Mouse (Mus musculus): Measurements from ENCODE around the gene Brd3. TPM values are rescaled to one million over a fixed set of nuclear protein-coding genes. Genes with fewer than 3 reads are reported as not detected.

Brd3 gene
- polyA plus RNA-seq, 1 experiment: 7.7 TPM

- H3K4me3 ChIP-seq (replicated peaks): no peak overlapping the region
- no peaks in the 10 kb centered on the region for H3K9me3 ChIP-seq (ENCODE audit: control insufficient read depth, low read length)
- no peaks in the 10 kb centered on the region for H3K36me3 ChIP-seq (ENCODE audit: control insufficient read depth)
- H3K27me3 ChIP-seq (ENCODE audit: control insufficient read depth): no peaks in the 10 kb centered on the region
- H3K4me1 ChIP-seq (ENCODE audit: control insufficient read depth): peaks cover 6% of the 10 kb centered on the region
- no peak for TF ChIP-seq GATA1 (IDR thresholded peaks at IDR 0.05; ENCODE audit: low read length)
Observed at GRCm38 (mm10) chr2:27405094-27405884, 102.2 kb downstream of the Brd3 start.

- Histone ChIP-seq H3K36me3 (ENCODE audit: control insufficient read depth) (no peaks in the 10 kb centered on the region), H3K27me3 (ENCODE audit: control insufficient read depth) (no peaks in the 10 kb centered on the region), H3K4me1 (ENCODE audit: control insufficient read depth) (peaks cover 6% of the 10 kb centered on the region), H3K9me3 (ENCODE audit: control insufficient read depth, low read length) (no peaks in the 10 kb centered on the region), H3K4me3 (replicated peaks) (no peak overlapping the region)
- TF ChIP-seq GATA1 (IDR thresholded peaks at IDR 0.05; ENCODE audit: low read length) (no peak), TAL1 (IDR thresholded peaks at IDR 0.05; ENCODE audit: low read length) (0 out of 3 replicates have a peak, but pooled peaks have one; percentile 5)
Observed at GRCm38 (mm10) chr2:27404375-27405093, 102.9 kb downstream of the Brd3 start.

- Histone ChIP-seq H3K9me3 (ENCODE audit: control insufficient read depth, low read length) (peaks cover 4% of the 10 kb centered on the region; the same call in 1 of the 2 replicates), H3K27me3 (ENCODE audit: control insufficient read depth) (no peaks in the 10 kb centered on the region), H3K36me3 (ENCODE audit: control insufficient read depth) (no peaks in the 10 kb centered on the region), H3K4me1 (ENCODE audit: control insufficient read depth) (peaks cover 6% of the 10 kb centered on the region), H3K4me3 (replicated peaks) (no peak overlapping the region)
- TF ChIP-seq TAL1 (IDR thresholded peaks at IDR 0.05; ENCODE audit: low read length) (no peak), GATA1 (IDR thresholded peaks at IDR 0.05; ENCODE audit: low read length) (no peak)
Observed at GRCm38 (mm10) chr2:27401544-27401943, 105.9 kb downstream of the Brd3 start.

GRCm38 (mm10) chr2:27400083-27400482 is 107.4 kb downstream of the Brd3 start:
- Histone ChIP-seq H3K27me3 (ENCODE audit: control insufficient read depth) (no peaks in the 10 kb centered on the region), H3K36me3 (ENCODE audit: control insufficient read depth) (no peaks in the 10 kb centered on the region), H3K9me3 (ENCODE audit: control insufficient read depth, low read length) (peaks cover 4% of the 10 kb centered on the region; the same call in 1 of the 2 replicates), H3K4me3 (replicated peaks) (no peak overlapping the region), H3K4me1 (ENCODE audit: control insufficient read depth) (peaks cover 6% of the 10 kb centered on the region)
- no peak for TF ChIP-seq GATA1 (IDR thresholded peaks at IDR 0.05; ENCODE audit: low read length)
- TF ChIP-seq TAL1 (IDR thresholded peaks at IDR 0.05; ENCODE audit: low read length): no peak

- Histone ChIP-seq H3K4me3 (replicated peaks) (no peak overlapping the region), H3K4me1 (ENCODE audit: control insufficient read depth) (no peaks in the 10 kb centered on the region), H3K36me3 (ENCODE audit: control insufficient read depth) (no peaks in the 10 kb centered on the region), H3K9me3 (ENCODE audit: control insufficient read depth, low read length) (peaks cover 4% of the 10 kb centered on the region; the same call in 1 of the 2 replicates), H3K27me3 (ENCODE audit: control insufficient read depth) (no peaks in the 10 kb centered on the region)
- no peak for TF ChIP-seq GATA1 (IDR thresholded peaks at IDR 0.05; ENCODE audit: low read length)
- TF ChIP-seq TAL1 (IDR thresholded peaks at IDR 0.05; ENCODE audit: low read length): no peak
Observed at GRCm38 (mm10) chr2:27396656-27397440, 110.6 kb downstream of the Brd3 start.

Other genes with a start within 250 kb of the Brd3 start
- gene Vav2, start 80.6 kb downstream of the Brd3 start, polyA plus RNA-seq (2012): 0.10 and 0.15 TPM in 2 replicates
- not detected in 2 replicates for gene Brd3os, start 65.3 kb downstream of the Brd3 start, polyA plus RNA-seq (2012)
- gene Wdr5, start 7.5 kb upstream of the Brd3 start, polyA plus RNA-seq (2012): 0.79 and 1.2 TPM in 2 replicates
- gene Rxra, start 168.8 kb upstream of the Brd3 start, polyA plus RNA-seq (2012): 0.55 TPM in 2 replicates